Mouse (Mus musculus) heart, adult 2 months (tissue): ENCODE results near the gene Nudt8.

Source experiments
- CTCF ChIP-seq: fragments of 200-600 bp; IDR thresholded peaks from 2 replicates; pipeline ENCODE4 v1.8.1; 2022; ENCODE audit warnings: antibody characterized with exemption, mild to moderate bottlenecking, moderate library complexity
- EP300 ChIP-seq: fragments of 200-500 bp; IDR thresholded peaks from 2 replicates; pipeline ENCODE4 v1.6.1; 2011; ENCODE audit warnings: low read depth, low read length, control low read depth; ENCODE audit not compliant: insufficient read depth
- POLR2A ChIP-seq: fragments of 200-500 bp; IDR thresholded peaks from 2 replicates; pipeline ENCODE4 v1.6.1; 2011; ENCODE audit warnings: mild to moderate bottlenecking, low read depth, low read length, control low read depth; ENCODE audit not compliant: insufficient read depth

DNA sequence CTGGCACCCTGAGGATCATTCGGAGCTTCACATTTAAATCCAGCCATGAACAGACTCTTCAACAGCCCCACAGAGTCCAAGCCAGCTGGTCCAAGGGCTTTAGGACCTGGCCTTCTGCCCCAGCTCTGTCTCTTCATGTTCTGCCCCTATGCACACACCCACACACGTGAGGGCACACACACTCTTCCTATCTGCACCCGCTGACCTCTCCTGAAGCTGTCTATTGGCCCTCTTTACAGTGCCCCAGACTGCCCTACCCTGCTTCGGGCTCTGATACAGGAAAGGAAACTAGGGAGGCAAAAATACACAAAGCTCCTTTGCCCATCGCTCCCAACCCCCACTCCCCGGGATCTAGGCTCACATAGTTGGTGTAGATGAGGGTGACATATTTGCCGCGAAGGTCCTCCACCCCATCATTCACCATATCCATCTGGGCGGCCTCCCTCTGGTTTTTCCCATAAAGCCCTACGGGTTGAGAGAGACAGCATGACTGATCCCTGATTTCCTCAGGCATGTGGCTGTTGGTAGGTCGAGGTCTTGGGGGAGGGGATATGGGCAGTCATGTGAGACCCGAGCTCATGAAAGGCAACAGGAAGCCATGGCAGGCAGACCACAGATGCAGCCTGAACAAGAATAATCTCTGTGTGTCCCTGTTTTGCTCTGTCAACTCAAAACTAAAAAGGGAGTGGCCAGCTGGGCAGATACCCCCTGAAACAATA lies 36.1 kb downstream of the Nudt8 start:
- no peak for TF ChIP-seq CTCF
- no peak for TF ChIP-seq POLR2A
- no peak for TF ChIP-seq EP300
